Mouse (Mus musculus) midbrain, postnatal 0 days (tissue): ENCODE data around the gene Ahcyl1. TPM values are rescaled to one million over a fixed set of nuclear protein-coding genes. Genes with fewer than 3 reads are reported as not detected.

ENCODE experiments used
- ATAC-seq: fragments of 200-750 bp; cut with Nextera tagmentation; 2 replicates; pipeline ENCODE4 v1.8.0; 2017; ENCODE audit warnings: moderate number of reproducible peaks, mild to moderate bottlenecking, moderate TSS enrichment, moderate library complexity; ENCODE audit not compliant: low FRiP score
- DNase-seq: peaks from one replicate; pipeline ENCODE4 v3.0.0-alpha.2; 2015; ENCODE audit warnings: low spot score
- H3K27ac ChIP-seq: fragments of 300-500 bp; sonication (generic); 2 replicates; pipeline ENCODE4 v1.5.1; 2014; ENCODE audit warnings: low read depth, mild to moderate bottlenecking, low read length, mixed read lengths
- H3K27me3 ChIP-seq: fragments of 300-500 bp; sonication (generic); 2 replicates; pipeline ENCODE4 v1.6.1; 2014; ENCODE audit warnings: low read length, control low read depth, mixed read lengths; ENCODE audit not compliant: insufficient read depth
- H3K36me3 ChIP-seq: fragments of 300-500 bp; sonication (generic); 2 replicates; pipeline ENCODE4 v1.6.1; 2014; ENCODE audit warnings: low read length, control low read depth, mixed read lengths; ENCODE audit not compliant: insufficient read depth
- H3K4me1 ChIP-seq: fragments of 300-500 bp; sonication (generic); 2 replicates; pipeline ENCODE4 v1.6.1; 2014; ENCODE audit warnings: mild to moderate bottlenecking, control low read depth, antibody characterized with exemption, low read length, mixed read lengths; ENCODE audit not compliant: insufficient read depth
- H3K4me2 ChIP-seq: fragments of 300-500 bp; sonication (generic); 2 replicates; pipeline ENCODE4 v1.6.1; 2014; ENCODE audit warnings: low read depth, mild to moderate bottlenecking, low read length, mixed read lengths; ENCODE audit not compliant: poor library complexity, severe bottlenecking
- H3K4me3 ChIP-seq: fragments of 300-500 bp; sonication (generic); 2 replicates; pipeline ENCODE4 v1.5.1; 2014; ENCODE audit warnings: low read depth, mild to moderate bottlenecking, low read length, moderate library complexity
- H3K9ac ChIP-seq: fragments of 300-500 bp; sonication (generic); replicated peaks from 2 replicates; pipeline ENCODE4 v1.6.1; 2014; ENCODE audit warnings: mild to moderate bottlenecking, low read length, moderate library complexity, mixed read lengths; ENCODE audit not compliant: poor library complexity, severe bottlenecking
- H3K9me3 ChIP-seq: fragments of 300-500 bp; sonication (generic); 2 replicates; pipeline ENCODE4 v1.6.1; 2016; ENCODE audit warnings: low read length, control low read depth
- CTCF ChIP-seq: IDR thresholded peaks from 2 replicates; pipeline ENCODE4 v1.5.1; 2016; ENCODE audit warnings: antibody characterized with exemption, mild to moderate bottlenecking
- whole genome bisulfite sequencing: fragments of 180-500 bp; shearing (Covaris S2); extraction: QIAGEN DNeasy Blood & Tissue Kit; methylation state at CpG from one replicate; pipeline ENCODE4 v1.1.7; 2014; 5-methylcytosine and 5-hydroxymethylcytosine counted together
- polyA plus RNA-seq: library from polyadenylated mRNA; unstranded; fragments of >200 nt; fragmentation: Nextera tagmentation; extraction: Ambion mirVana; gene quantifications from 2 replicates; pipeline ENCODE4 v1.2.1, GENCODE M21; 2015
- total RNA-seq: library from RNA; depleted of rRNA; stranded (reverse); fragments of >200 nt; gene quantifications from 2 replicates; pipeline ENCODE4 v1.2.3, GENCODE M21; 2014

Gene Ahcyl1
- total and polyA plus RNA-seq, 2 experiments from 2014 or later, result 65.9 to 111 TPM

GRCm38 (mm10) chr3:107733329-107733728 lies 37.0 kb upstream of the Ahcyl1 start:
- Histone ChIP-seq H3K27me3 (no peaks in the 10 kb centered on the region), H3K36me3 (no peaks in the 10 kb centered on the region), H3K9ac (no peak overlapping the region), H3K4me1 (no peaks in the 10 kb centered on the region), H3K9me3 (no peaks in the 10 kb centered on the region), H3K4me2 (no peak overlapping the region), H3K4me3 (no peak overlapping the region), H3K27ac (no peak overlapping the region)
- no peak for ATAC-seq
- TF ChIP-seq CTCF, result no peak
- WGBS, result 83% methylated on average over 1 of the region's 1 CpGs
- DNase-seq, result no peak

GRCm38 (mm10) chr3:107730236-107730635 lies 33.9 kb upstream of the Ahcyl1 start:
- WGBS, result 72% methylated on average over 2 of the region's 2 CpGs
- Histone ChIP-seq H3K4me2 (no peak overlapping the region), H3K36me3 (no peaks in the 10 kb centered on the region), H3K9ac (no peak overlapping the region), H3K27ac (no peak overlapping the region), H3K4me3 (no peak overlapping the region), H3K4me1 (no peaks in the 10 kb centered on the region), H3K9me3 (no peaks in the 10 kb centered on the region), H3K27me3 (no peaks in the 10 kb centered on the region)
- TF ChIP-seq CTCF, result no peak
- DNase-seq, result no peak
- no peak for ATAC-seq

- no peak for TF ChIP-seq CTCF
- Histone ChIP-seq H3K4me1 (no peaks in the 10 kb centered on the region), H3K27ac (no peak overlapping the region), H3K9ac (no peak overlapping the region), H3K4me3 (no peak overlapping the region), H3K36me3 (no peaks in the 10 kb centered on the region), H3K4me2 (no peak overlapping the region), H3K27me3 (no peaks in the 10 kb centered on the region), H3K9me3 (no peaks in the 10 kb centered on the region)
- DNase-seq, result no peak
- 61% methylated on average over 1 of the region's 1 CpGs for WGBS
- ATAC-seq, result no peak
Measured at GRCm38 (mm10) chr3:107728509-107728908, 32.1 kb upstream of the Ahcyl1 start.

GRCm38 (mm10) chr3:107715971-107716370 lies 19.6 kb upstream of the Ahcyl1 start:
- 79% methylated on average over 1 of the region's 1 CpGs for WGBS

GRCm38 (mm10) chr3:107714276-107714933 lies 18.0 kb upstream of the Ahcyl1 start:
- no peak overlapping the region for H3K4me3 ChIP-seq
- H3K27ac ChIP-seq, result no peak overlapping the region
- no peak overlapping the region for H3K4me2 ChIP-seq
- H3K9me3 ChIP-seq, result no peaks in the 10 kb centered on the region
- DNase-seq, result no peak
- H3K27me3 ChIP-seq, result no peaks in the 10 kb centered on the region
- H3K36me3 ChIP-seq, result no peaks in the 10 kb centered on the region
- 83% methylated on average over 5 of the region's 5 CpGs for WGBS
- no peak for ATAC-seq
- TF ChIP-seq CTCF, result no peak
- no peaks in the 10 kb centered on the region for H3K4me1 ChIP-seq
- H3K9ac ChIP-seq, result no peak overlapping the region

More at GRCm38 (mm10) chr3:107715971-107716370, 19.6 kb upstream of the Ahcyl1 start:
- Histone ChIP-seq H3K4me2 (no peak overlapping the region), H3K4me3 (no peak overlapping the region), H3K9me3 (no peaks in the 10 kb centered on the region), H3K27me3 (no peaks in the 10 kb centered on the region), H3K36me3 (no peaks in the 10 kb centered on the region), H3K27ac (no peak overlapping the region), H3K9ac (no peak overlapping the region), H3K4me1 (no peaks in the 10 kb centered on the region)
- DNase-seq, result no peak
- no peak for ATAC-seq
- no peak for TF ChIP-seq CTCF

GRCm38 (mm10) chr3:107712081-107712480 lies 15.7 kb upstream of the Ahcyl1 start:
- Histone ChIP-seq H3K4me2 (no peak overlapping the region), H3K27ac (no peak overlapping the region), H3K4me1 (no peaks in the 10 kb centered on the region), H3K9me3 (no peaks in the 10 kb centered on the region), H3K36me3 (no peaks in the 10 kb centered on the region), H3K9ac (no peak overlapping the region), H3K4me3 (no peak overlapping the region), H3K27me3 (no peaks in the 10 kb centered on the region)
- TF ChIP-seq CTCF, result no peak
- 71% methylated on average over 3 of the region's 3 CpGs for WGBS
- DNase-seq (no peak), ATAC-seq (no peak)
